Mouse (Mus musculus) heart, adult 2 months (tissue): ENCODE measurements at regions not wholly inside any gene's neighbourhood (a gene's known extent, or its start where the extent isn't known, plus 50 kb on each side); places are given as distances from the start of the nearest gene placed in this dataset.

Source experiments
- CTCF ChIP-seq: fragments of 200-600 bp; IDR thresholded peaks from 2 replicates; pipeline ENCODE4 v1.8.1; 2022; ENCODE audit warnings: antibody characterized with exemption, mild to moderate bottlenecking, moderate library complexity
- EP300 ChIP-seq: fragments of 200-500 bp; IDR thresholded peaks from 2 replicates; pipeline ENCODE4 v1.6.1; 2011; ENCODE audit warnings: low read depth, low read length, control low read depth; ENCODE audit not compliant: insufficient read depth
- POLR2A ChIP-seq: fragments of 200-500 bp; IDR thresholded peaks from 2 replicates; pipeline ENCODE4 v1.6.1; 2011; ENCODE audit warnings: mild to moderate bottlenecking, low read depth, low read length, control low read depth; ENCODE audit not compliant: insufficient read depth

DNA sequence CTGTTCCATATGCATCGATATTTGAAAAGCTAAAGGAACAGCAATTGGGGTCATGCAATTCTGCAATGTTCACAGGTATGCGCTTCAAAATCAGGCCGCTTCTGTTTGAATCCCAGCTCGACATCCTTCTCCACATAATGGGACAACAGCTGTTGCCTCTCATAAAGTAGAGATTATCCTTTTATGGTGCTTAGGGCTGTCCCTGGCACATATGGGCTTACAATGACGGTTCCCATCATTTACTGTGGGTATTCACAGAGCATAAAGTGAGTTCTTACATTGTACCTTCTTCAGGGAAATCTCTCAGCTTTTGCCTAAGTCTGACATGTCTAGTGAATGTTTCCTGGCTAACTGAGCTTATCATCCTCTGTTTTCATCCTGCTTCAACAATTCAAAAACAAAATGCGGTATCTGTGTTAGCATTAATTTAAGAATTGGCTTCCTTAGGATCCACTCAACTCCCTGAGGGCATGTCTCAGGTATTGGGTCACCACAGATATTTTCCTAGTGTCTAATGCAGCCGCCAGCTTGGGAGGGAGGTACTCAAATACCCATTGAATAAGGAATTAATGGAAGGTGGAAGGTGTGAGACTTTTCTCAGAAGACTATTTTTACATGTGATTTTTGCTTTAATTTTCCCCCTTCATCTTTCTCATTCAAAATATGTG is 1588.2 kb upstream of the Got2 start:
- no peak for TF ChIP-seq CTCF
- no peak for TF ChIP-seq POLR2A
- TF ChIP-seq EP300: no peak
